Mouse (Mus musculus): Measurements from ENCODE around the gene Olfr1412. TPM values are rescaled to one million over a fixed set of nuclear protein-coding genes. Genes with fewer than 3 reads are reported as not detected.
A peak's percentile ranks its signal among the peaks of the same experiment; 100 is the strongest.

Gene Olfr1412
- total RNA-seq, 2 experiments from 2014 or later: not detected

- peak in 1 of 2 experiments; percentile 15 for DNase-seq (ENCODE audit: low spot score in 2 of 2)
Observed at GRCm38 (mm10) chr1:92637501-92638172, 52.1 kb downstream of the Olfr1412 start.

- peak in 1 of 2 experiments; percentile 12 for DNase-seq (ENCODE audit: low spot score in 2 of 2)
Observed at GRCm38 (mm10) chr1:92638181-92638580, 52.6 kb downstream of the Olfr1412 start.

- DNase-seq (ENCODE audit: low spot score in 2 of 2): no peak
Observed at GRCm38 (mm10) chr1:92638736-92639135, 53.2 kb downstream of the Olfr1412 start.

GRCm38 (mm10) chr1:92640393-92640792, 54.8 kb downstream of the Olfr1412 start:
- DNase-seq (ENCODE audit: low spot score in 2 of 2): no peak

Other genes starting within 250 kb of the Olfr1412 start
- 100 to 1,000 TPM; 338 to 372 TPM for gene Ndufa10, start 111.9 kb upstream of the Olfr1412 start, total RNA-seq (2021)
- gene Olfr1416, start 100.7 kb upstream of the Olfr1412 start, total RNA-seq (2021): not detected
- not detected for gene Olfr1415, start 89.7 kb upstream of the Olfr1412 start, total RNA-seq (2021)
- not detected for gene Olfr1414, start 67.1 kb upstream of the Olfr1412 start, total RNA-seq (2021)
- gene Olfr1413, start 14.5 kb upstream of the Olfr1412 start, total RNA-seq (2021): not detected
- gene Olfr1411, start 8.6 kb downstream of the Olfr1412 start, total RNA-seq (2021): not detected
- not detected for gene Olfr1410, start 20.0 kb downstream of the Olfr1412 start, total RNA-seq (2021)
- gene Olfr12, start 32.0 kb downstream of the Olfr1412 start, total RNA-seq (2021): not detected
- gene Cops9, start 56.2 kb downstream of the Olfr1412 start, total RNA-seq (2021): 100 to 1,000 TPM; 241 to 255 TPM
- gene Otos, start 63.1 kb downstream of the Olfr1412 start, total RNA-seq (2021): under 1 TPM in 1 of 2 experiments, not detected in 1; 0.57 TPM
- 100 to 1,000 TPM; 238 to 250 TPM for gene Gpc1, start 245.9 kb downstream of the Olfr1412 start, total RNA-seq (2021)

Measured in gastrocnemius, postnatal 4 days (tissue).